In genomic region chr1:131164427-131164826, GRCm38 (mm10) we compare ENCODE assay signal across 19 mouse cellular contexts. TPM values are rescaled to one million over a fixed set of nuclear protein-coding genes. Genes with fewer than 3 reads are reported as not detected.
DNase-seq lines count a peak whose midpoint lies in the region; ATAC-seq and TF ChIP-seq lines count a peak whose summit lies in the region.
"Had no signal": no experiment of that assay in that cellular context is flagged by ENCODE, and none has a peak within 500 bp of the region (broad histone marks: within the 10 kb centered on the region; RNA-seq: fewer than 3 reads in every experiment).

No protein-coding gene starts in this region.

- H3K9ac ChIP-seq in heart, embryonic 16.5 days (ENCODE audit: low read length), result no peak overlapping the region; the same call in 1 of the 2 replicates
- no peak overlapping the region for H3K9ac ChIP-seq in heart, adult 2 months (ENCODE audit: low read depth, low read length)
- H3K9ac ChIP-seq: forebrain, embryonic 13.5 days; forebrain, postnatal 0 days; hindbrain, embryonic 14.5 days; intestine, embryonic 15.5 days had no signal

- no peak overlapping the region for H3K4me3 ChIP-seq in heart, embryonic 16.5 days (ENCODE audit: low read length)
- H3K4me3 ChIP-seq in heart, adult 2 months, result no peak overlapping the region
- peak overlapping the region; percentile 7 for H3K4me3 ChIP-seq in megakaryocyte, embryonic 14.5 days (replicated peaks)
- H3K4me3 ChIP-seq: embryonic facial prominence, embryonic 10.5 days; forebrain, embryonic 13.5 days; gastrocnemius, adult 2 months; heart, embryonic 13.5 days; hindbrain, embryonic 10.5 days; intestine, embryonic 15.5 days had no signal

- DNase-seq in heart, adult 11 months, result peak; percentile 88
- no peak for DNase-seq in heart, postnatal 25 days (ENCODE audit: low spot score)
- no peak for DNase-seq in heart, adult 2 months
- no peak for DNase-seq in urinary bladder, postnatal 4 days (ENCODE audit: low spot score in 2 of 2)
- DNase-seq: cerebellum, adult 2 months; cerebellum, postnatal 10 days; forebrain, postnatal 0 days; gastrocnemius, adult 2 months; gastrocnemius, postnatal 36 days; kidney, adult 18-20 months had no signal

- peaks cover 71% of the 10 kb centered on the region for H3K36me3 ChIP-seq in heart, embryonic 16.5 days (ENCODE audit: control insufficient read depth, insufficient read depth)
- 0 out of 2 replicates have a peak, but pooled peaks cover 3% of the 10 kb centered on the region for H3K36me3 ChIP-seq in heart, adult 2 months (ENCODE audit: control insufficient read depth, insufficient read depth, low read length)
- peaks cover 92% of the 10 kb centered on the region for H3K36me3 ChIP-seq in megakaryocyte, embryonic 14.5 days (replicated peaks; ENCODE audit: low read length)

- H3K27me3 ChIP-seq in heart, embryonic 16.5 days (ENCODE audit: control insufficient read depth, insufficient read depth, low read length), result no peaks in the 10 kb centered on the region
- H3K27me3 ChIP-seq in heart, adult 2 months (ENCODE audit: control insufficient read depth, insufficient read depth, low read length), result no peaks in the 10 kb centered on the region
- no peaks in the 10 kb centered on the region for H3K27me3 ChIP-seq in megakaryocyte, embryonic 14.5 days (replicated peaks)
- H3K27me3 ChIP-seq: forebrain, embryonic 13.5 days; heart, embryonic 13.5 days; intestine, embryonic 15.5 days had no signal

- H3K79me2 ChIP-seq in heart, adult 2 months (replicated peaks; ENCODE audit: control insufficient read depth, insufficient read depth, low read length), result no peaks in the 10 kb centered on the region

- no peak for ATAC-seq in heart, embryonic 16.5 days (replicated peaks; ENCODE audit: extremely low read depth, insufficient read depth, low FRiP score)
- no peak for ATAC-seq in megakaryocyte, adult 5-6 weeks (ENCODE audit: poor library complexity, severe bottlenecking)
- ATAC-seq: forebrain, embryonic 13.5 days; forebrain, postnatal 0 days; intestine, embryonic 15.5 days had no signal

- H3K9me3 ChIP-seq in heart, embryonic 16.5 days (replicated peaks; ENCODE audit: control insufficient read depth, low read length), result no peaks in the 10 kb centered on the region
- no peaks in the 10 kb centered on the region for H3K9me3 ChIP-seq in megakaryocyte, embryonic 14.5 days
- H3K9me3 ChIP-seq: embryonic facial prominence, embryonic 10.5 days; forebrain, embryonic 13.5 days; heart, embryonic 13.5 days; hindbrain, embryonic 10.5 days; intestine, embryonic 15.5 days had no signal

- H3K4me1 ChIP-seq in heart, embryonic 16.5 days (ENCODE audit: control insufficient read depth, insufficient read depth, low read length), result no peaks in the 10 kb centered on the region
- peaks cover 2% of the 10 kb centered on the region; the same call in 1 of the 2 replicates for H3K4me1 ChIP-seq in heart, adult 2 months (ENCODE audit: control insufficient read depth, insufficient read depth, low read length)
- peaks cover 42% of the 10 kb centered on the region for H3K4me1 ChIP-seq in megakaryocyte, embryonic 14.5 days
- H3K4me1 ChIP-seq: embryonic facial prominence, embryonic 10.5 days; forebrain, embryonic 13.5 days; hindbrain, embryonic 10.5 days; intestine, embryonic 15.5 days had no signal

- TF ChIP-seq CTCF in heart, adult 2 months (IDR thresholded peaks at IDR 0.05), result no peak

- intact Hi-C loops in heart, postnatal 25 days (cut with DNase I), result no loop called here
- intact Hi-C loops in heart, adult 2 months (cut with DNase I), result no loop called here

- TF ChIP-seq EP300 in heart, adult 2 months (IDR thresholded peaks at IDR 0.05; ENCODE audit: insufficient read depth, low read depth, low read length), result no peak

- H3K27ac ChIP-seq in heart, embryonic 16.5 days (ENCODE audit: low read length), result peak overlapping the region; percentile 40; the same call in 1 of the 2 replicates
- H3K27ac ChIP-seq in heart, adult 2 months, result no peak overlapping the region
- H3K27ac ChIP-seq: embryonic facial prominence, embryonic 10.5 days; forebrain, embryonic 13.5 days; gastrocnemius, adult 2 months; heart, embryonic 13.5 days; hindbrain, embryonic 10.5 days; hindbrain, embryonic 14.5 days; intestine, embryonic 15.5 days had no signal

- TF ChIP-seq POLR2A in heart, adult 2 months (IDR thresholded peaks at IDR 0.05; ENCODE audit: insufficient read depth, low read depth, low read length), result no peak

- 57% methylated on average over 6 of the region's 6 CpGs for WGBS in heart, embryonic 16.5 days
- WGBS in heart, adult 2 months, result 51% methylated on average over 6 of the region's 6 CpGs

- no peak overlapping the region for H3K4me2 ChIP-seq in heart, embryonic 16.5 days (ENCODE audit: low read depth, low read length)
- H3K4me2 ChIP-seq: forebrain, embryonic 13.5 days; heart, embryonic 13.5 days; hindbrain, embryonic 14.5 days; intestine, embryonic 15.5 days had no signal

RNA-seq across cellular contexts. Expression of gene Eif2d, which starts 11.4 kb away (rescaled TPM):
- total RNA-seq in heart, postnatal 25 days (2021), result 10 to 100 TPM; 36.5 to 36.6 TPM
- 48.1 and 50.1 TPM in 2 replicates for polyA plus RNA-seq in heart, embryonic 16.5 days (2015; fragmentation: Nextera tagmentation; extraction: Ambion mirVana)
- total RNA-seq in heart, adult 2 months (2021), result 10 to 100 TPM; 34.7 to 37.1 TPM
- 25.8 and 35.3 TPM in 2 replicates for polyA plus RNA-seq in heart, adult 2 months (2012; rRNA removed)
- 14.6 and 15.4 TPM in 2 replicates for polyA plus RNA-seq in megakaryocyte, embryonic 14.5 days (2012; ENCODE audit: insufficient read depth, low replicate concordance)
- total RNA-seq in megakaryocyte, adult 5-6 weeks (2015), result 28.7 and 31.0 TPM in 2 replicates
- 23.1 and 24.5 TPM in 2 replicates for total RNA-seq in megakaryocyte, adult 5-6 weeks (2017)

RNA-seq across cellular contexts. Expression of gene Dyrk3, which starts 26.3 kb away (rescaled TPM):
- total RNA-seq in heart, postnatal 25 days (2021), result under 1 TPM; 0.25 to 0.29 TPM
- polyA plus RNA-seq in heart, embryonic 16.5 days (2015; fragmentation: Nextera tagmentation; extraction: Ambion mirVana), result 1.8 and 2.1 TPM in 2 replicates
- total RNA-seq in heart, adult 2 months (2021), result under 1 TPM; 0.48 to 0.70 TPM
- polyA plus RNA-seq in heart, adult 2 months (2012; rRNA removed), result 0.16 and 0.32 TPM in 2 replicates
- 6.4 and 8.0 TPM in 2 replicates for polyA plus RNA-seq in megakaryocyte, embryonic 14.5 days (2012; ENCODE audit: insufficient read depth, low replicate concordance)
- total RNA-seq in megakaryocyte, adult 5-6 weeks (2015), result 3.4 and 4.6 TPM in 2 replicates
- total RNA-seq in megakaryocyte, adult 5-6 weeks (2017), result 4.1 and 4.8 TPM in 2 replicates
- total RNA-seq: gastrocnemius, adult 2 months; gastrocnemius, postnatal 36 days had no signal
